Comparison of ENCODE assay signal across 17 mouse cellular contexts in genomic region chr3:115622920-115623319, GRCm38 (mm10).
"Had no signal": no experiment of that assay in that cellular context is flagged by ENCODE, and none has a peak within 500 bp of the region (broad histone marks: within the 10 kb centered on the region; RNA-seq: fewer than 3 reads in every experiment).

No protein-coding gene starts in this region.

- H3K27me3 ChIP-seq: kidney, embryonic 15.5 days; limb, embryonic 13.5 days; liver, embryonic 12.5 days; liver, embryonic 15.5 days; lung, embryonic 15.5 days; megakaryocyte, embryonic 14.5 days had no signal

- H3K36me3 ChIP-seq: kidney, embryonic 15.5 days; limb, embryonic 10.5 days; limb, embryonic 13.5 days; liver, embryonic 12.5 days; liver, embryonic 15.5 days; lung, embryonic 15.5 days; midbrain, embryonic 10.5 days had no signal

- H3K27ac ChIP-seq: kidney, embryonic 15.5 days; limb, embryonic 10.5 days; limb, embryonic 13.5 days; liver, embryonic 12.5 days; liver, embryonic 15.5 days; lung, embryonic 15.5 days; midbrain, embryonic 10.5 days had no signal

- H3K9me3 ChIP-seq: kidney, embryonic 15.5 days; limb, embryonic 10.5 days; limb, embryonic 13.5 days; liver, embryonic 12.5 days; liver, embryonic 15.5 days; lung, embryonic 15.5 days; megakaryocyte, embryonic 14.5 days; midbrain, embryonic 10.5 days had no signal

- H3K9ac ChIP-seq: kidney, embryonic 15.5 days; limb, embryonic 13.5 days; liver, embryonic 12.5 days; liver, embryonic 15.5 days; lung, embryonic 15.5 days had no signal

- H3K4me2 ChIP-seq: kidney, embryonic 15.5 days; limb, embryonic 13.5 days; liver, embryonic 12.5 days; liver, embryonic 15.5 days; lung, embryonic 15.5 days had no signal

- ATAC-seq: liver, embryonic 12.5 days; midbrain, embryonic 16.5 days had no signal

- H3K4me1 ChIP-seq: kidney, embryonic 15.5 days; limb, embryonic 13.5 days; liver, embryonic 12.5 days; liver, embryonic 15.5 days; lung, embryonic 15.5 days; midbrain, embryonic 10.5 days had no signal

- H3K4me3 ChIP-seq: kidney, embryonic 15.5 days; limb, embryonic 10.5 days; limb, embryonic 13.5 days; liver, embryonic 12.5 days; liver, embryonic 15.5 days; lung, embryonic 15.5 days; megakaryocyte, embryonic 14.5 days; midbrain, embryonic 10.5 days had no signal

- DNase-seq: kidney, postnatal 10 days; kidney, postnatal 36 days; liver; lung, adult 18-20 months; lung, postnatal 10 days; lung, postnatal 36 days; thymus, adult 18-20 months; thymus, postnatal 36 days had no signal
